Mouse (Mus musculus) megakaryocyte, adult 5-6 weeks (primary cell): ENCODE measurements around the gene Mical2. TPM values are rescaled to one million over a fixed set of nuclear protein-coding genes. Genes with fewer than 3 reads are reported as not detected.

Source experiments
- ATAC-seq: 2 replicates; pipeline ENCODE4 v1.8.0; 2016; ENCODE audit warnings: mild to moderate bottlenecking, inconsistent platforms; ENCODE audit not compliant: poor library complexity, severe bottlenecking
- total RNA-seq, 2 experiments: library from RNA; stranded (forward) in 1 of 2; stranded (reverse) in 1 of 2; fragments of 153-499, 151-499 nt in 1 of 2; fragments of 221-1000, 200-1000 nt in 1 of 2; gene quantifications; 2 replicates each; pipeline versions ENCODE4 v1.2.3 to v1.2.4; 2015 to 2017

Mical2 gene
- total RNA-seq, 2 experiments from 2014 or later: 1.1 TPM

- ATAC-seq: no peak
Observed at GRCm38 (mm10) chr7:112310017-112310360, 84.3 kb downstream of the Mical2 start.

- ATAC-seq: no peak
Observed at GRCm38 (mm10) chr7:112313211-112313610, 87.6 kb downstream of the Mical2 start.

DNA sequence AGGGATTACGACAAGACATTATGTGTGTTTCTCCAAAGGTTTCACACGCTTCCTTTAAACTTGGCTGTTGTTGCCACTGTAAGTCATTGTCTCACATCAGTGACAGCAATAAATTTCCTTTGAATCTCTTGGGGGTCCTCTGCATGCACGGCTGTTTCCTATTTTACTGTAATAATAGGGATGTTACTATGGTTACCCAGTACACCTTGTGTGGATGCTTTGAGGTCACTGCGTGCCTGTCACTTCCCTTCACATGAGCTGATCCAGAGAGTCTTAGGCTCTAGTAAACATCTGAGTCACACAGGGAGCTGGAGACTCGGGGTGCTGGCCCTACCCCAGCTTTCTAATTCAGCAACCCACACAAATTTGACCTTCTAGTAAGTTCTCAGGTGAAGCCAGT lies 88.0 kb downstream of the Mical2 start:
- no peak for ATAC-seq

DNA sequence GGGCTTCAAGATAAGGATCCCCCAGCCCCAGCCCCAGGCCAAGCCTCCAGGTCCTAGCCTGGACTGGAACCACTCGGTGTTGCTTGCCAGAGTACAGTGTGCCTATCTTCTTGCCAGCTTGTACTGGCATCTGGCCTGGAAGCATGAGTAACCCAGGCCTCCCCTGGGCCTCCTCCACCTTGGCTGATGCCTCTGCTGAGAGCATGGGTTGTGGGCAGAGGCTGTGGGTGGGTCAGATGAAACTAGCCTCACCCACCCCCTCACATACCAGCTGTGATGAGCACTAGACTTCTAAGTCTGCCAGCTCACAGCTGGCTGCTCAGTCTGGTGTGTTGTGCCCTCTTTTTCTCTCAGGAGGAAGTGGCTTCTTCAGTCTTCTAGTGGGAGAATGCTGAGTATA lies 90.6 kb downstream of the Mical2 start:
- peak; percentile 43; the same call in 1 of the 2 replicates for ATAC-seq

DNA sequence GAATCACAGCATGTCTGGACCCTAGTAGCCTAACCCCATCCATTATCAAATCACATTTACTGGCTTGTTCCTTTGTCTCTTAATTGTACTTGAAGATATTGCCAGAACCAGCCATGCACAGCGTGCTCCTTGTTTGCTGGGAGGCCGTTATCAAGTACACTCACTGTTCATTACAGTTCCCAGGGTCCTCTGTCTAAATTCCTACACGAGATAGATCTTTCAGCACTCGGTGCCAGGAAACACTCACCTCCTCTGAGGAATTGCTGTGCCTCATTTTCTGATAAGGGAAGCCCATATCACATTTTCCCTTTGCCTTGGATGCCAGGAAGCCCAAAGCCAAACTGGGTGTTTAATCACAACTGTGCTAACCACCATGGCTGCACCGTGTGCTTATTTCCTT lies 91.8 kb downstream of the Mical2 start:
- no peak for ATAC-seq

DNA sequence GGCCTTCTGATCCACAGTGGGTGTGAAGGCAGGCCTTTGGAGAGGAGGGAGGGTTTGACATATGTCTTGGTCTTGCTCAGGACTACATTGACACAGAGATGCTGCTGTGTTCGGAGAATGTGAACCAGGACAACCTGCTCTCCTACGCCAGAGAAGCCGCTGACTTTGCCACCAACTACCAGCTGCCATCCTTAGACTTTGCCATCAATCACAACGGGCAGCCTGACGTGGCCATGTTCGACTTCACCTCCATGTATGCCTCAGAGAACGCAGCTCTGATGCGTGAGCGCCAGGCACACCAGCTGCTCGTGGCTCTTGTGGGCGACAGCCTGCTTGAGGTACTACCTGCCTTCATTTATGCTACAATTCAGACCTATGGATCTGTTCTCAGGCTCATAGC lies 92.7 kb downstream of the Mical2 start:
- ATAC-seq: no peak

DNA sequence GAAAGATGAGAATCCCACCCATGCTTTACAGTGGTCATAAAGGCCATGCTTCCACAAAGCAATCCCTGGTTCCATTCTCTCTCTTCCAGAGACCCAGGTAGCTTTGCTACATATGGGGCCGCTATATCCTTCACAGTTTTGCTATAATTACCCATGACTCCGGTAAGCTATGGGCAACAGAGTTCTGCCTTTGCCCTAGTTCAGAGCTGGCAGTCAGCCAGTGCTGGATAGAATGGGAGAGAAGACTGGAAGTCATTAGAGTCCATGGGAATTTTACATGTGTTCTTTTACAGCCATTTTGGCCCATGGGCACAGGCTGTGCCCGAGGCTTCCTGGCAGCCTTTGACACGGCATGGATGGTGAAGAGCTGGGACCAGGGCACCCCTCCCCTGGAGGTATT lies 93.8 kb downstream of the Mical2 start:
- ATAC-seq: no peak

DNA sequence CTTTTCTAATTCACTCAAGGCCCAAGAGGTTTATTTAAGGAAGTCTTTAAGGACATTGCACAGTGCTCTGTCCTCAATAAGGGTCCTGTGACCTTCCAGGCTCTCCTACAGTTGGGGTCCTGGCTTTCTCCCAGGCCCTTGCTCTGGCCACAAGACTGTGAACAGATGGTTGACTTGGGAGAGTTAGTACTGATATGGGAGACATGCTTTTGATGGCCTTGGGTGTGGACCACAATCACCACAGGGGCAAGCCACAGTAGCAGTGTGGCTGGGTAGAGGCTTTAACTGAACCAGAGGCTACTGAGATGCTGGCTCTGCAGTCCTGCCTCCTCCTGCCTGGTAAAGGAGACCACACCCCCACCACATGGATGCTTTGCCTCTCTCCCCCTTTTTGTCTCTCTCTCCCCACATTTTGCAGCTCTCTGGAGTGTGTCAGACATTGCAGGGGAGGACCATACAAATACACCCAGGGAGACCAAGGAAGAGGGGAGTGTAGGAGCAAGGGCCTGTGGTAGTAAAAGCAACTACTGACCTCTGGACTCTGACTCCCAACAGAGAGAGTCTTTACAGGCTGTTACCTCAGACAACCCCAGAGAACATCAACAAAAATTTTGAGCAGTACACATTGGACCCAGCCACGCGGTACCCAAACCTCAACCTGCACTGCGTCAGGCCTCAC lies 94.5 kb downstream of the Mical2 start:
- no peak for ATAC-seq

GRCm38 (mm10) chr7:112321798-112322794 lies 96.4 kb downstream of the Mical2 start:
- peak; percentile 87 for ATAC-seq

DNA sequence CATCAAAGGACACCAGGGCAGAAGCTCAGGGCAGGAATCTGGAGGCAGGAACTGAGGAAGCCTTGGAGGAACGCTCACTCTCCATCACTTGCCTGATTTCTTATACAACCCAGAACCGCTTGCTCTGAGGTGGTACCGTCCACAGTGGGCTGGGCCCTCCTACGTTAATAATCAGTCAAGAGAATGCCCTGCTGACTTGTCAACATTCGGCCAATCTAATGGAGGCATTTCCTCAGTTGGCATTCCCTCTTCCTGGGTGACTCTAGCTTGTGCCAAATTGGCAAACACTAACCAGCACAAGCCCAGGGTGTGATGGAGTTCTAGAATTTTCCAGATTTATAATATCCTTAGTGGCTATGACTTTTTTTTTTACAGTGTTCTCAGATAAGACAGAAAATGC lies 98.9 kb downstream of the Mical2 start:
- no peak for ATAC-seq

- no peak for ATAC-seq
Observed at GRCm38 (mm10) chr7:112326852-112327251, 101.2 kb downstream of the Mical2 start.

GRCm38 (mm10) chr7:112328969-112329368 lies 103.3 kb downstream of the Mical2 start:
- ATAC-seq: no peak

DNA sequence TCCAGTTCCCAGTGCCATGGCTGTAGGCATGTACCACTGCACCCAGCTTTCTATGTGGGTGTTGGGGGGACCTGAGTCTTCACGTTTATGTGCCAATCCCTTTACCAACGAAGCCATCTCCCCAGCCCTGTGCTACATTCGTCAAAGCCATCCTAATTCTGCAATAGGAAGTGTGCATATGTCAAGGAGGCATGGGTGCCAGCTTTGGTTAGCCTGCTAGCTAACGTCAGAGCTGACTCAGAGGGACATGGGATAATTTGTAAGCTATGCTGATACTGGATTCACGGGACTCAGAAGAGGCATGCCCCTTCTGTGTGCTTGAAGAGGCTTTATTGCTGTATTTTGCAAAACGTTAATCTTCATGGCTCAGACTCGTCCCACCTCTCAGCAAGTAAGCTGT lies 103.8 kb downstream of the Mical2 start:
- no peak for ATAC-seq

DNA sequence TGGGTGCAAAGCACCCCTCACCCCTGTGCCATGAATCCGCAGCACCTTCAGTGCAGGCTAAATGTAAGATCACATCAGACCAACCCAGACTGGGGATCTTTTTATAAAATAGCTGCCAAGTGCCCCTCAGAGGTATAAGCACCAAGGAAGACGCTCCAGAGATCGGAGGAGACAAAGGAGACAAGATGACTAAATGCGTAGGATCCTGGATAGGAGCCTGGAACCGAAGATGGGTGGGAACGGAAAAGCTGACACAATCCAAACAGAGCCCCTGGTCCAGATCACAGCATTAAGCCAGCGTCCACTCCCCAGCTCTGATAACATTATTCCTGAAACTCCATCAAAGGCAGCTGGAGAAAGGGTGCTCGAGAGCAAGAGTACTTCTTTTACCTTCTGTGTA lies 105.3 kb downstream of the Mical2 start:
- ATAC-seq: no peak

GRCm38 (mm10) chr7:112331804-112332203 lies 106.1 kb downstream of the Mical2 start:
- no peak for ATAC-seq

DNA sequence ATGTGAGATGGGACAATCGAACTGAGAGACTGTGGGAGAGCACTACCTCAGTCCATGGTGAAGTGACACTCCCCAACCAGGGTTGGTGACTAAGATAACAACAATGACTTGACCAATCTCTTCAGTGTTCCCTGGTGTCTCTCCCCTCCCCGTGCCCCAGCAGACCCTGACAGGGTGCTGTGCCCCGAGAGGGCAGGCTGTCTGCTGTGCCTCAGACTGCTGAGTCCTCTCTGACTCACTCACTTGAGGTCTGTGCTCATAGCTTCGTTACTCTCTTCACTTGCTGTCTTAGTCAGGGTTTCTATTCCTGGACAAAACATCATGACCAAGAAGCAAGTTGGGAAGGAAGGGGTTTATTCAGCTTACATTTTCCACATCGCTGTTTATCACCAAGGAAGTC lies 106.8 kb downstream of the Mical2 start:
- ATAC-seq: no peak

DNA sequence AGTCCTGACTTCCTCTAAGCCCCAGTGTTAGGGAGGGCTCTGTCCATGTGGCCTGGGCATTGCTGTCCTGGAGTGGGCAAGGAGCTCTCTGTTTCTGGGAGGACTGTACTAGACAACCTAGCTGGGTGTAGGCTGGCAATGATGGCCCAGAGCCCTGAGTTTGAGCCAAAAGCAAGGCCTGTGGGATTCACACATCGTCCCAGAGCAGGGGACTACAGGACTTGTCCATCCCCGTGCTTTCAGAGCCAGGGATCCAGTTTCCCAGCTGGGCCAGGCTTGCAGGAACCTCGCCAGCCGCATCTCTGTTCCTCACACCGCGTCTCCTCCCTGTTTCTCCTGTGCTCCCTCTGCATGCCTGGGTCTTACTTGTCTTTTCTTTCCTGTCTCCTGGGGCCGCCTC lies 107.7 kb downstream of the Mical2 start:
- ATAC-seq: no peak

DNA sequence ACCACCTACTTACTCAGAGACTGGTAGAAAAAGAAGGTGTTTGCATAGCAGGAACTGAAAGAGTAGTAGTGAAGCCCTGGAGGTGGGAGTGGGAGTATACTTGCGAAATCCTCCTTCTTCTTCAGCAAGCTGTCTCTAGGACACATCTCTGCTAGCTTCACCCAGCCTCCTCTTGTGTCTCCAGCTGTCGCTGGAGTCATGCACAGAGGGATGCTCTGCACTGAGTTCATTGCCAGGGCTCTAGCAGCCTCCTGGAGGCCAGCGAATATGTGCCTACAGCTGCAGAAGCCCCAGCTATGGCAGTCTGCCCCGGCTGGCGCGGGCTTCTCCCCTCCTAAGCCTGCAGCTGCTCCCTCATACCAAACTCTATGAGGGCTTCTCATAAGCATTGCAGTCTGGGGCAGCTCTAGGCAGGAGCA lies 110.6 kb downstream of the Mical2 start:
- no peak for ATAC-seq

GRCm38 (mm10) chr7:112336769-112337168 lies 111.1 kb downstream of the Mical2 start:
- ATAC-seq: no peak

DNA sequence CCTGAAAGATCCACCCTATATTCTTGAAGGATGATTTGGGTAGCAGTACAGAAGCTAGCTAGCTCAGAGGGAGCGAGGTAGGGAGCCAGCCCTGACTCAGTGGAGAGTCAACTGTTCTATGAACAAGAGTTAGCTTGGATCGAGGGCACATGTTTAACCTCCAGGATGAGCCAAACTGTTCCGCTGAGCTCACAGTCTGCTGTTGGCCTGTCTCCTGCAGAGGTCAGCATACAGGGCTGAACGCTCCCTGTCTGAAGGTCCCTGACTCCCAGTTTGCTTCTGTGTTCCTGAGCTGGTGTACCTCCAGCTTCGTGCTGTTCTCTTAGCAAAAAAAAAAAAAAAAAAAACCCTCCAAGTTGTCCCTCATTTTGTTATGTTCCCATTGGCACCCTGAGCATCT lies 112.1 kb downstream of the Mical2 start:
- no peak for ATAC-seq

DNA sequence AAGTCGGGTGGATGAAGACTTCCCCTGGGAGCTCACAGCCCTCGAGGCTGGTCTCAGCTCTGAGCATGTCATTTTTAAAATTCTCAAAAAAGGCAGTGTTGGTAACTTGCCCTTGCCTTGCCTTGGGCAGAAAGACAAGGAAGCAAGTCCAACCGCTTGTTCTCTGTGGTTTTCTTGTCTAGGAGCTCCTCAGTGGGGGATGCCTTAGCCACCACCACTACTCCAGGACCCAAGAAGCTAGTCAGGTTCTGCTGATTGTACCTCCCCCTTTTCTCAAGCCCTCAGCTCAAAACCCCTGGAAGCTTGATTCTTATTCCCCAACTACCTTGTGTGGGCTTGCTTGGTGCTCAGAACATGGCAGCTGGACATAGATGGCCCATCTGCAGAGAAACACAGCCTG lies 115.4 kb downstream of the Mical2 start:
- ATAC-seq: no peak

GRCm38 (mm10) chr7:112345687-112346086 lies 120.0 kb downstream of the Mical2 start:
- no peak for ATAC-seq
